Mouse (Mus musculus): ENCODE data around the gene Spag9. TPM values are rescaled to one million over a fixed set of nuclear protein-coding genes. Genes with fewer than 3 reads are reported as not detected.

Gene Spag9
- polyA plus RNA-seq, 1 experiment from 2014 or later: 63.4 TPM

DNA sequence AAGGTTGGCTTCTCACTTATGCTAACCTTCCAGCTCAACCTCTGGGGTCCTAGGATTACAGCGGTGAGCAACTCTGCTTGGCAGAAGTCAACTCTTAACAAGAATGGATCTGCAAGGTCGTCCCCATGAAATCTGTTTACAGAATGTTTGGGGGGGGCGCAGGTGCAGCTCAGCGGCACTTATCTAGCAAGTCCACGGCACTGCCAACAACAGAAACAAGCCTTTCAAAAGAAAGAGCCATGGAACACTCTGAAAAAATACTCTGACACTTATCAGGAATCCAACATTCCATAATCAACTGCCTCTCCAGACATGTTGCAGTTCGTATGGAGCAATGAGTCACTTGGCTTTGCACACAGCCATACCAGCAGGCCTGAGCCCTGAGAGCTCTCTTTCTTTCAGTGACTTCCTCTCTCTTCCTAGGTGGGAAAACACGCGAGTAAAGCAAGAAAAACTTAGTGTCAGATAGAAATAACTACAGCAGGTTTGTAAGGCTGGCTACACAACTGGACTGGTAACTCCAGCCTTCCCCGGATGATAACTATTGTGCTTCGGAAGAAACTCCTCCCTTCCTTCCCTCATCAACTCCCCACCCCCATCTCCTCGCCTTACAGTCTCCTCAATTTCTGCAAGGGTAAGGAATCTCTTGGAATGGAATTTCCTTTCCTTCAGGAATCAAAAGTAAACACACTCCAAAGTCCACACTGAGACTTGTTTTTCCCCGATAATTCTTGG, 7.4 kb upstream of the Spag9 start:
- Histone ChIP-seq H3K4me3 (ENCODE audit: low read depth, low read length) (no peak overlapping the region), H3K4me2 (replicated peaks; ENCODE audit: low read depth, low read length) (no peak overlapping the region), H3K27ac (ENCODE audit: low read length) (peak overlapping the region; percentile 56), H3K4me1 (ENCODE audit: control insufficient read depth, insufficient read depth, low read length) (no peaks in the 10 kb centered on the region), H3K9ac (replicated peaks; ENCODE audit: low read depth, low read length) (no peak overlapping the region), H3K27me3 (ENCODE audit: control insufficient read depth, insufficient read depth, low read length) (no peaks in the 10 kb centered on the region), H3K9me3 (ENCODE audit: control insufficient read depth, low read depth, low read length) (no peaks in the 10 kb centered on the region), H3K36me3 (ENCODE audit: control insufficient read depth, insufficient read depth, low read length) (no peaks in the 10 kb centered on the region)
- 46% methylated on average over 12 of the region's 12 CpGs for WGBS
- ATAC-seq (ENCODE audit: insufficient number of reproducible peaks, insufficient read depth, low FRiP score, low read depth): no peak

DNA sequence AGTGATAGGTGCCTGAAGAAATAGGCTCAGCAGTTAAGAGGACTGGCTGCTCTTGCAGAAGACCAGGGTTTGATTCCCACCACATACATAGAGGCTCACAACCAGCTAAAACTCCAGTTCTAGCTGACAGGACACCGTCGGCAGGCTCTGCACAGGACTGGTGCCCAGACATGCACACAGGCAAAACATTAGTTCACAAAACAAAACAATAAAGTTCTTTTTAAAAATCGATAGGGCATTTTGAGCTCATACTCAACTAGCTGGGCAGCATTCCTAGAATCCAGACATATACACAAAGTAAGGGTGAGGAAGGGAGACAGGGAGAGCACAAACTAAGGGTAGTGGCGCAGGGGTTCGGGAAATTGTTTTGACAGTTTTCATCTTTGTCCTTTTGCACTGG, 1.4 kb upstream of the Spag9 start:
- Histone ChIP-seq H3K9me3 (ENCODE audit: control insufficient read depth, low read depth, low read length) (no peaks in the 10 kb centered on the region), H3K27ac (ENCODE audit: low read length) (peak overlapping the region; percentile 98; the same call in 1 of the 2 replicates), H3K9ac (replicated peaks; ENCODE audit: low read depth, low read length) (0 out of 2 replicates have a peak overlapping the region, but pooled peaks have one; percentile 53), H3K4me2 (replicated peaks; ENCODE audit: low read depth, low read length) (peak overlapping the region; percentile 82), H3K4me1 (ENCODE audit: control insufficient read depth, insufficient read depth, low read length) (peaks cover 14% of the 10 kb centered on the region), H3K36me3 (ENCODE audit: control insufficient read depth, insufficient read depth, low read length) (no peaks in the 10 kb centered on the region), H3K27me3 (ENCODE audit: control insufficient read depth, insufficient read depth, low read length) (no peaks in the 10 kb centered on the region), H3K4me3 (ENCODE audit: low read depth, low read length) (peak overlapping the region; percentile 91)
- 48% methylated on average over 5 of the region's 5 CpGs for WGBS
- ATAC-seq (ENCODE audit: insufficient number of reproducible peaks, insufficient read depth, low FRiP score, low read depth): no peak

DNA sequence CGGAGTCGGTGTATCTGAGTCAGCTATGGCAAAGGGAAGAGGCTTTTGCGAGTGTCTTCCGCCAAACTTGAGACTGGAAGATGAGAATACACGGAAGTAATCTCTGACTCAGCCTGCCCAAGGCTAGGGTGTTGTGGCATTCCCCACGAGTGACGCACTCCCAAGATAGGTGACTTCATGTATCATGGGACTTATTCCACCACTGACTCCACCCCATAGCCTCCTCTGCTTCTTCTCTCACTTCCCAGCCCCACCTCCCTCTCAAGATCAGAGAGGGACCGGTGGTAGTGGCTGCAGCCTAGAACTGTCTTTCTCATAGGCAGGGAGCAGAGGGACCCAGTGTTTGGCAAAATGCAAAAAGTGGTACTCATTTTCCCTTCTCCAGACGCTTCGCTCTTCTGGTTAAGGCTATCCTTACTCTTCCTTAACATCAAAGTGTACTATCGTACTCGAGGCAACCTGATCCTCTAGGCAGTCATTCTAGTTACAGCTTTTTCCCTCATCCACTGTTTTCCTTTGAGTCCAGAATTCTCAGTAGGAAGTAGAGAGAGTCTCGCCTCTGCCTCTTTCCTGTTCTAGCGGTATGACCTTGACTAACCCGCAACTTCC, 676 bp upstream of the Spag9 start:
- peak; percentile 77 for ATAC-seq (ENCODE audit: insufficient number of reproducible peaks, insufficient read depth, low FRiP score, low read depth)
- no peaks in the 10 kb centered on the region for H3K9me3 ChIP-seq (ENCODE audit: control insufficient read depth, low read depth, low read length)
- 5% methylated on average over 15 of the region's 15 CpGs for WGBS
- no peaks in the 10 kb centered on the region for H3K27me3 ChIP-seq (ENCODE audit: control insufficient read depth, insufficient read depth, low read length)
- peak overlapping the region; percentile 91 for H3K4me3 ChIP-seq (ENCODE audit: low read depth, low read length)
- peaks cover 14% of the 10 kb centered on the region for H3K4me1 ChIP-seq (ENCODE audit: control insufficient read depth, insufficient read depth, low read length)
- peak overlapping the region; percentile 98 for H3K27ac ChIP-seq (ENCODE audit: low read length)
- H3K9ac ChIP-seq (replicated peaks; ENCODE audit: low read depth, low read length): peak overlapping the region; percentile 53
- H3K4me2 ChIP-seq (replicated peaks; ENCODE audit: low read depth, low read length): peak overlapping the region; percentile 82
- no peaks in the 10 kb centered on the region for H3K36me3 ChIP-seq (ENCODE audit: control insufficient read depth, insufficient read depth, low read length)

DNA sequence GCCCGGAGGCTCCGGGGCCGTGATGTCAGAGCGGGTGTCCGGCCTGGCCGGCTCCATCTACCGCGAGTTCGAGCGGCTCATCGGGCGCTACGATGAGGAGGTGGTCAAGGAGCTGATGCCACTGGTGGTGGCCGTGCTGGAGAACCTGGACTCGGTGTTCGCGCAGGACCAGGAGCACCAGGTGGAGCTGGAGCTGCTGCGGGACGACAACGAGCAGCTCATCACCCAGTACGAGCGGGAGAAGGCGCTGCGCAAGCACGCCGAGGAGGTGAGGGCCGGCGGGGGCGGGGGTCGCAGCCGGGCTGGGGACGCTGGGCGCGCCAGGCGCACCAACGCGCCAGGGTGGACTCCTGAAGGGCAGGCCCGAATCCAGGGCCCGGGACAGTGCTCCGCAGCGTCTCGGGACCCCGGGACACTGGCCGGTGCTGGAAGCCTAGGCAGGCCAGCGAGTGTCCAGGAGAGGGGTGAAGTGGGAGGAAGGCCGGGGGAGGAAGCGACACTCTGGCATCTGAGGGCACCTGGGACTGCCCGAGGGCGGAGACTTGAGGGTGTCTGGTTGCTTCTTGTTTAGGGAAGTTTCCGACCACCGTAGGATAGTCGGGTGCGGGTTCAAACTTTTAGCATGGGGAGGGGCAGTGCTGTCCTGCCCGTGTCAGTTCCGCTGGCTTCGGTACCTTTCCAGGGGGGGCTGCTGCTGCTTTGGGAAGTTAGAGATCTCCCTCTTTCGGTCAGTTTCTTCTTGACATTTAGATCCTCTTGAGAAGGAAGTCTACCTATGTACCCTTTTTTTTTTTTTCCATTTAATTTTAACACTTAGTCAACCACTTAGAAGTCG, 632 bp downstream of the Spag9 start:
- no peaks in the 10 kb centered on the region for H3K9me3 ChIP-seq (ENCODE audit: control insufficient read depth, low read depth, low read length)
- peak overlapping the region; percentile 91 for H3K4me3 ChIP-seq (ENCODE audit: low read depth, low read length)
- no peaks in the 10 kb centered on the region for H3K27me3 ChIP-seq (ENCODE audit: control insufficient read depth, insufficient read depth, low read length)
- H3K27ac ChIP-seq (ENCODE audit: low read length): peak overlapping the region; percentile 98
- peaks cover 14% of the 10 kb centered on the region for H3K4me1 ChIP-seq (ENCODE audit: control insufficient read depth, insufficient read depth, low read length)
- peak; percentile 7 for ATAC-seq (ENCODE audit: insufficient number of reproducible peaks, insufficient read depth, low FRiP score, low read depth)
- H3K36me3 ChIP-seq (ENCODE audit: control insufficient read depth, insufficient read depth, low read length): no peaks in the 10 kb centered on the region
- peak overlapping the region; percentile 92 for H3K9ac ChIP-seq (replicated peaks; ENCODE audit: low read depth, low read length)
- under 1% methylated on average over 58 of the region's 58 CpGs for WGBS
- peak overlapping the region; percentile 74 for H3K4me2 ChIP-seq (replicated peaks; ENCODE audit: low read depth, low read length)

DNA sequence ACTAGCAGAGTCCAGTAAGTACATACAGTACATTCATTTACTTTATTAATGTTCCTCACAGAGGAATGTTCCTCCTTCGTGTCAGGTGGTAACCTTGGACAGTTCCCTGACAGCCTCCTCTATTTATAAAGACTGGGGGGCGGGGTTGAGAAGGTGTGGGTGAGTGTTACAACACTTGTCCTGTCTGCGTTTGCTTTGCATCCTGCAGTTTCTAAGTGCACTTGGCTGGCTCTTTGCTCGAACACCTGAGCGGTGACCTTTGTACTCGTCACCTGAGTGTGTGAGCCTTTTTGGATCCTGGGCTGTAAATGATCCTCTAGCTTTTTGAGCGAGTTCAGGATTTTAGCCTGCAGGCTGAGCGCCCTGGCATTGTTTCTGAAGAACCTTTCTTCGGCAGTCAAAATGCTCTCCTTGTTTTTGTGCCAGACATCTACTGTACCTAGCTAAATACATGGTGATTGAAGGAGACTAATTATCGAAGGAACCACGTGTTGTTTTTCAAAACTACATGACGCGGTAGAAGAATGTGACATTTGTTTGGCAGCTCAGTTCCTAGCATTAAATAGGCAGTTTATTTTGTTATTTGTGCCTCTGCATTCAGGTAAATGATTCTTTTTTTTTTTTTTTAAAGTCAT, 1.4 kb downstream of the Spag9 start:
- H3K4me1 ChIP-seq (ENCODE audit: control insufficient read depth, insufficient read depth, low read length): peaks cover 14% of the 10 kb centered on the region
- H3K36me3 ChIP-seq (ENCODE audit: control insufficient read depth, insufficient read depth, low read length): no peaks in the 10 kb centered on the region
- H3K27ac ChIP-seq (ENCODE audit: low read length): no peak overlapping the region
- ATAC-seq (ENCODE audit: insufficient number of reproducible peaks, insufficient read depth, low FRiP score, low read depth): no peak
- peak overlapping the region; percentile 22 for H3K9ac ChIP-seq (replicated peaks; ENCODE audit: low read depth, low read length)
- H3K4me2 ChIP-seq (replicated peaks; ENCODE audit: low read depth, low read length): peak overlapping the region; percentile 74
- peak overlapping the region; percentile 91 for H3K4me3 ChIP-seq (ENCODE audit: low read depth, low read length)
- no peaks in the 10 kb centered on the region for H3K9me3 ChIP-seq (ENCODE audit: control insufficient read depth, low read depth, low read length)
- no peaks in the 10 kb centered on the region for H3K27me3 ChIP-seq (ENCODE audit: control insufficient read depth, insufficient read depth, low read length)
- WGBS: 30% methylated on average over 13 of the region's 13 CpGs

DNA sequence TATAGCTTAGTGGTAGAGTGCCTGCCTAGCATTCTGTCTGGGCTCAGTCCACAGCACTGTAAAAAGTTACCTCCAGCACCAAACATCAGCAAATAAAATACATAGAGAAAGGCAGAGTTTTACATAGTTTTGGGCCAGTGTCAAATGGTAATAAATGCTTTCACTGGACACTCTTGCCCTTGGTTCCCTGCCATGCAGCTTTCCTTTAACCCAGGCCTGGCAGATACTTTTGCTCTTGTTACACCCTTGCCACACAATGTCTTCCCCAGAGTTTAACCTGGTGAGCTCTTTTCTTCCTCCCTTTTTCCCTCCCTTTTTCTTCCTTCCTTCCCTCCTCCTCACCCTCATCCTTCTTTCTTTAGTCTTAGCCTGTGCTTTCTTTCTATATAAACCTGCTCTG, 3.4 kb downstream of the Spag9 start:
- Histone ChIP-seq H3K36me3 (ENCODE audit: control insufficient read depth, insufficient read depth, low read length) (no peaks in the 10 kb centered on the region), H3K27me3 (ENCODE audit: control insufficient read depth, insufficient read depth, low read length) (no peaks in the 10 kb centered on the region), H3K9ac (replicated peaks; ENCODE audit: low read depth, low read length) (no peak overlapping the region), H3K4me1 (ENCODE audit: control insufficient read depth, insufficient read depth, low read length) (peaks cover 14% of the 10 kb centered on the region), H3K9me3 (ENCODE audit: control insufficient read depth, low read depth, low read length) (no peaks in the 10 kb centered on the region), H3K4me2 (replicated peaks; ENCODE audit: low read depth, low read length) (no peak overlapping the region), H3K4me3 (ENCODE audit: low read depth, low read length) (no peak overlapping the region), H3K27ac (ENCODE audit: low read length) (no peak overlapping the region)
- no peak for ATAC-seq (ENCODE audit: insufficient number of reproducible peaks, insufficient read depth, low FRiP score, low read depth)

DNA sequence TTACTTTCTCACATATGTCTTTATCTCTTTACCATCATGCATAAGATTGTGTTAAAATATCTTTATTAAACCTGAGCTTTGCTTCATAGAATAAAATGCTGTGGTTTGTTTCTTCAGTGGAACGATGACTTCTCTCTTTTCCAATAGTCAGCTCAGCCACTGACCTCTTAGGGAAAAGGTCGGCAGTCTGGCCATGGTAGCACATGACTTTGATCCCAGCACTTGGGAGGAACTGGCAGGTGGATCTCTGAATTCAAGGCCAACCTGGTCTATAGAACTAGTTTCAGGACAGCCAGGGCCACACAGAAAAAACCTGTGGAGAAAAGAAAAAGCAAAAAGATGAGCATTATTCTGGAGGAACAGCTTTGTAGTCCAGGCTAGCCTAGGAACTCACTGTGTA, 7.5 kb downstream of the Spag9 start:
- Histone ChIP-seq H3K27me3 (ENCODE audit: control insufficient read depth, insufficient read depth, low read length) (no peaks in the 10 kb centered on the region), H3K9me3 (ENCODE audit: control insufficient read depth, low read depth, low read length) (no peaks in the 10 kb centered on the region), H3K4me3 (ENCODE audit: low read depth, low read length) (no peak overlapping the region), H3K27ac (ENCODE audit: low read length) (no peak overlapping the region), H3K4me1 (ENCODE audit: control insufficient read depth, insufficient read depth, low read length) (0 out of 2 replicates have a peak, but pooled peaks cover under 1% of the 10 kb centered on the region), H3K9ac (replicated peaks; ENCODE audit: low read depth, low read length) (no peak overlapping the region), H3K4me2 (replicated peaks; ENCODE audit: low read depth, low read length) (no peak overlapping the region), H3K36me3 (ENCODE audit: control insufficient read depth, insufficient read depth, low read length) (no peaks in the 10 kb centered on the region)
- WGBS: 89% methylated on average over 2 of the region's 2 CpGs
- ATAC-seq (ENCODE audit: insufficient number of reproducible peaks, insufficient read depth, low FRiP score, low read depth): no peak

DNA sequence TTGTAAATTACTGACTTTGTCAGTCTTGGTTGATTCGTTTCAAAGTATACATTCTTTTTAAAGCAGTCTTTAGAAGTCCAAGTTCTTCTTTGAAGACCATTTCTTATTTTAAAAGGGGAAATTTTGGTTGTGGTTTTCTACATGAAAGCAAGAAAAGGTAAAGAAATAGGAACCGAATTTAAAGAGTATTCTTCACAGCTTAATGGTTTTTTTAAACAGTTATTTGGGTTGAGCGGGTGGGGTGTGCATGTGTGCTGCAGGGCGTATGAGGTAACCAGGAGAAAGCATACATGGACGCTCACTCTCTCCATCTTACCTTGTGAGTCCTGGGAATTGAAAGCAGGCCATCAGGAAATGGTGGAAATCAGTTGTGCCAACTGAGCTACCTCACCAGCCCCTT, 23.2 kb downstream of the Spag9 start:
- no peaks in the 10 kb centered on the region for H3K4me1 ChIP-seq (ENCODE audit: control insufficient read depth, insufficient read depth, low read length)
- no peaks in the 10 kb centered on the region for H3K9me3 ChIP-seq (ENCODE audit: control insufficient read depth, low read depth, low read length)
- no peak overlapping the region for H3K4me2 ChIP-seq (replicated peaks; ENCODE audit: low read depth, low read length)
- no peak overlapping the region for H3K9ac ChIP-seq (replicated peaks; ENCODE audit: low read depth, low read length)
- 89% methylated on average over 5 of the region's 5 CpGs for WGBS
- peaks cover 6% of the 10 kb centered on the region; the same call in 1 of the 2 replicates for H3K36me3 ChIP-seq (ENCODE audit: control insufficient read depth, insufficient read depth, low read length)
- no peak overlapping the region for H3K4me3 ChIP-seq (ENCODE audit: low read depth, low read length)
- no peak for ATAC-seq (ENCODE audit: insufficient number of reproducible peaks, insufficient read depth, low FRiP score, low read depth)
- H3K27ac ChIP-seq (ENCODE audit: low read length): no peak overlapping the region
- H3K27me3 ChIP-seq (ENCODE audit: control insufficient read depth, insufficient read depth, low read length): no peaks in the 10 kb centered on the region
